Mouse (Mus musculus): ENCODE results near the gene Rps19.
A peak's percentile ranks its signal among the peaks of the same experiment; 100 is the strongest.
"Not testable (repeated sequence)": the region's sequence is repeated elsewhere in the genome, so short reads cannot be mapped to it uniquely, and the experiment has no call there.

Gene Rps19

DNA sequence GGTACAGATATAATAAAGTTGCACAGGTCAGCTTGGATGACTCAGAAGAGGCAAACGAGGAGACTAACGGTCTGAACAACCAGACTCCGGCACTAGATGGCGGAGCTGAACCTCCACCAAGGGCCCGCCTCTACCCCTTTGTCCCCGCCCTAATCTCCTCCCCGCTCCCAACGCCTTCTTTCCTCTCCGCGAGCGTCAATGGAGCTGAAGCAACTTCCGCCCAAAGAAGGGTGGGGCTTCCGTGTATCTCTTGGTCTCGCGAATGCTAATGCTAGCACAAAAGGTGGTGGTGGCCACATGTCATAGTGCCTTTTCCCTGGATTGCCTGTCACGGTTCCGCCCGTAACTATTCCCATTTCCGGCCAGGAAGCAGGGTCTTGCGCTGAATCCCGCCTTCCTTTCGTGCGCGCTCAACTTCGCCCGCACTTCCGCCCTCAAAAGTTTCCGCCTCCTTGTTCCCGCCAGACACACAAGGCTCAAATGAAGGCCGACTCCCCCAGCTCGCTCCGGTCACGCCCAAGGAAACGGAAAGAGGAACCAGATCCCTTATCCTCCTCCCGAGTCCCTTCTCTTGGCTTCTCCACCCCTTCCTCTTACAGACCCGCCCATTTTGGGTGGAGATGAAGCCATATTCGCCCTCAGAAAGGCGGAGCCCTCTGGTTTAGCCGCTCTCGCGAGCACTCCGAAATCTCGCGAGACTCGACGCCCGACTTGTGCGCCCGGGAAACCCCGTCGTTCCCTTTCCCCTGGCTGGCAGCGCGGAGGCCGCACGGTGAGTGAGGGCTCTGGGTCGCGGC is at the start of gene Rps19:
TSS of gene Rps19 (plus strand) at position 476 of the 797 bp plus-strand sequence.
- peak; percentile 98 to 99 for DNase-seq

DNA sequence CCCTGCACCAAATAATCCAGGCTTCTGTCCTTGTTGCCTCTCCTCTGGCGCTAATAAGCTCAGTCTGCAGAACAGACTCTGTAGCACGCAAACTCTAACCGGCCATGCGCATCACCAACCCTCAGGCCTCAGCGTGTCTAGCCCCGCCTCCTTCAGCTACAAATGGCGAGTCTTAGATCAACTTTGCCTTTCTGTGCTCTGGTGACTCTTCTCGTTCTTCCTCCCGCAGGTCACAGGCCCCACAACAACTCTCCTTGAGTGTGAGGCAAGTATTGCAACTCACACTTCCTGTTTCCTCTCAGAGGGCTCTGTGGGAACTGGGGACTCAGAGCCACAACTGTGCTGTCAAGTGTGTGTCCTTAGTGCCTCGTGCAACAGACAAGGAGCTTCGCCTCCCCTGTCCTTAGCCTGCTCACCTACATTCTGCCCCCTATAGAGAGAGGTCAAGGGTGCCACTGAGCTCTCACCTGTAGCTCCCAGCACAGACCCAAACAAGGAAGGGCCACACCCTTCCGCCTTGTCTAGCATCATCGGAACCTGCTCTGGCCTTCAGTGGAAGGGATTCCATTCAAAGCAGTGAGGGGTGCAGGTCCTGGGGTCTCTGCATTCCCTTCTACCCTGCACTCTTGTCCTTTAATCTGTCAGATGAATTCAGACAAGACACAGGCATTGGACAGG is 45.3 kb upstream of the Rps19 start:
- DNase-seq = peak; percentile 59 to 68

DNA sequence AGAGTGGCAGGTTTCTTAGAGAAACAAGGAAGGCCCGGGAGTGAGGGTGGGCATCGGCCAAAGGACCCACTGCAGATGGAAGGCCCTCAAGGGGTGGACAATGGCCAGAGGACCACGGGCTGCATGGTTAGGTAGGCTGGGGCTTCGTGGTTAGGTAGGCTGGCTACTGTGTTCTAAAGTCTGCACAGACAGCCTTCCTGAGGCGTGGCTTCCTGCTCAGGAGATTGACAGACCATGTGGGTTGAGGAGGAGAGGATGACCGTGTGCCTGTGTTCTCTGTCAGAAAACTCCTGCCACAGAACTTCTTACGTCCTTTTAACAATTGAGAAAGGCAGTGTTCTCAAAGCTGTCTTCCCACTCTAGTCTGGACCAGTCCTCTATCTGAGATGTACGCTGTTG is 44.8 kb upstream of the Rps19 start:
- DNase-seq = peak; percentile 22 to 24

DNA sequence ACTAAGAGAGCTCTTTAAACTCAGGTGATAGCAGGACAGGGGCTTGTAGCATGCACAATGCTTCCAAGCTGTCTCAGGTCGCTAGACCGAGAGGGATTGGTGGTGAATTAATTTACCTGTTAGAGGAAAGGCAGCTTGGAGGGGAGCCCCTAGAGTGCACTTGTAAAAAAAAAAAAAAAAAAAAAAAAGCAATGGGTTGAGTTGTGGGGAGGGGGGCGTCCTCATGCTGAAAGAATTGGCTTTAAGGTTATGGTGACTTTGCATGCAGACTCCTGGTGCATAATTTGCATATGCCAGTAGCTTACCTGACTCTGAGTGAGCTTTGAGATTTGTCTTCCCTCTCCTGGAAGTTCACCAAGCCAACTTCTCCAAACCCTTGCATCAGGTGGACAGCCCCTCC is 43.8 kb upstream of the Rps19 start:
- DNase-seq = no peak

DNA sequence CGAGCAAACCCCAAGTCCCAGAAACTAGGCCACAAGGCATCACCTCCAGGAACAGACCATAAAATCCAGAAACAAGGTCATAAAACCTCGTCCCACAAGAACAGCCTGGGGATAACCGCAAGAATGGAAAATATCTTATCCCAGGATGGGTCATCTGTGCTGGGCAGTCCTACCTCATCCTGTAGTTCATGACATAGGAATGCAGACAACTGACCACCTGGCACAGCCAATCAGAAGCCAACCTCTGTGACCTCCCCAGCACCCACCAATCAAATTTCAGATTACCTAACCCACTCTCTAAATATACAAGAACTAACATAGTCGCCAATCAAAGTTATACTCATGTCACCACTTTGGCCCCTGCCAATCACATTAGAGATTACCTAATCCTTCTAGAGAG is 43.2 kb upstream of the Rps19 start:
- no peak for DNase-seq

DNA sequence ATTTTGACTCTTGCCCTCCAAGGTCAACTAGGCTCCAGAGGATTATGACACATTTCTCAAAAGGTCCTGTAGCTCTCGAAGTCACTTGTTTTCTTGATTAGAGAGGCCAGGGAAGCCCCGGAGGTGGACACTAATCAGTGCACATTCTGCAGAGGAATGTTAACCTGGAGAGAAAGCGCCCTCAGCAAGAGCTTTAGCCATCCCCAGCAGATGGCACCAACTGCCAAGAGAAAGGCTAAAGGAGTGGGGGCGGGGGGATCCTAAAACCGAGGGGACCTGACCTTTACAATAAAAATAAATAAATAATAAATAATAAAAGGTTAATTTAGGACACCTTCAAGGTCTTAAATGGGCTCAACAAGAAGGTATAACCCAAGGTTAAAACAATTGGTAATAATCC is 40.0 kb upstream of the Rps19 start:
- no peak for DNase-seq

DNA sequence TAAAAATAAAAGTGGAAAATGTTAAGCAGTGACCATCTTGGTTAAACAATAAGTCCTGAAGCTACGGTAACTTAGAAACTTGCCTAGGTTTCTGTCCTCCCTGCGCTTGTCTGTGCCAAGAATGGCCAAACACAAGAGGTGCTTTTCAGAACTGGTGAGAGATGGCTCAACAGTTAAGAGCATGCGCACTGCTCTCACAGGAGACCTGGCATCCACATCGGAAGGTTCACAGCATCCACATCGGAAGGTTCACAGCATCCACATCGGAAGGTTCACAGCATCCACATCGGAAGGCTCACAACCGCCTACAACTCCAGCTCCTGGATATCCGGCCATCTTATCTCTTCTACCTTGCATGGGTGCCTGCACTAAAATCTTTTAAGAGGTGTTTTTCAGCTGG is 39.0 kb upstream of the Rps19 start:
- DNase-seq = no peak

DNA sequence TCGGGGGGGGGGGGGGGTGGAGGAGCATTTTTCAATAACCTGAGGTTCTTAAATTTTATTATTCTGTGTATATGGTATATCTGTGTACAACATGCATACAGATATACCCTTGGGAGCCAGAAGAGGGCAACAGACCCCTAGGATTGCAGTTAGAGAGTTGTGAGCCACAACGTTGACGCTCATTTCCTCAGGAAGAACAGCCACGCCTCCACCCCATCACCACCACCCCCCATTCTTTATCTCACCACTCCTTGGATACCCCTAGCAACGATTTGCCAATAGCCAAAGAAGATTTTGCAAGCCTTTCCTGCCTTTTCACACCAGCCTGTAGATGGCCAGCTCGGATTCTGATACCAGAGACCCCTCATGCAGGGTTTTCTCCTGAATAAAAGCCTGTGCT is 38.5 kb upstream of the Rps19 start:
- peak in 1 of 2 experiments; percentile 13 for DNase-seq

DNA sequence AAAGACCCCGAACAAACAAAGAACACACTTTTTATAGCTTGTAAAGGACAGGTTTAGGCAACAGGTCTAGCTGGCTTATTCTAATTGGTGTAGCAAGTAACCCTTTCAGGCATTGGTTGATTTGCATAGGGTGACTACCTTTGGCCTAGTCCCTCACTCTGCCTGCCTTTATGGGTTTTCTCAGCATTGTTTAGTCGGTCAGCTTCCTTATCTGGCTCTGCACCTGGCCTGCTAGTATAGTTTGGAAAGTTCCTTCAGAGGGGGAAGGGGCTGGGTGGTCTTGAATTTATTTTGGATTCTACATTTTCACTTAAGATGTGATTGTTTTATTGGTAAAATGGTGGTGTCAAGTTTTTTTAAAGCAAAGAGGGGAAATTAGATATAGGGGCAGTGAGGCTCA is 37.6 kb upstream of the Rps19 start:
- DNase-seq = not testable (repeated sequence)

DNA sequence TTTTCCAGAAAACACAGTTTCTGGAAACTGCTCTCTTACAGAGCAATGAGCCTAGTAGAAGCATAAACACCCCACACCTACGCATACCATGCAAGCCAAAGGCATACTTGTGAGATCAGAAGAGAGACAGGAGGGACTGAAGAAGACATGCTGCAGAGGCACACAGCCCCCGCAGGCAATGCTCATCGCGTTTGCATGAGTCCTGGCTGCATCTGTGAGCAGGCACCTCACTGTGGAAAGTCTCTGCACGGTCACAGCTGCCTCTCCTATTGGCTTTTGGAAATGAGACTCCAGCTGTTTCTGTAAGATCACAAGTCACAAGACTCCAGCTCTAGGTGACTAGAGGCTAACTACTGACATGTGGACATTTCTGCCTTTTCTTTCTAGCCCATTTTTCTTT is 34.0 kb upstream of the Rps19 start:
- no peak for DNase-seq

DNA sequence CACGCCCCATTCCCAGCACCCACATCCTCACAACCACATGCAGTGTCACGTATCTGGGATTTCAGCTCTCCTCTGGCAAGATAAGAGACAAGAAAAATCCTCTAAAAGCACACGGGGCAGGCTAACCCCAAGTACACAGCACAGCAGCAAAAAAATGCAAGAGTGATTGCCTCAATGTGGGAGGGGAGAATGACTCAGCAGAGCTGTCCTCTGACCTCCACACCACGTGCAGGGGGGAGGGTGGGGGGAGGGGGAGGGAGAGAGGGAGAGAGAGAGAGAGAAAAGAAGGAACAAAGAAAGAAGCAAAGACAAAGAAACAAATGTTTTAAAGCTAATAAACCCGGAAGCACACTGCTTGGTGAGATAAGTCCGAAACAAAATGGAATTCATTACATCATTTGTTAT is 33.3 kb upstream of the Rps19 start:
- no peak for DNase-seq

DNA sequence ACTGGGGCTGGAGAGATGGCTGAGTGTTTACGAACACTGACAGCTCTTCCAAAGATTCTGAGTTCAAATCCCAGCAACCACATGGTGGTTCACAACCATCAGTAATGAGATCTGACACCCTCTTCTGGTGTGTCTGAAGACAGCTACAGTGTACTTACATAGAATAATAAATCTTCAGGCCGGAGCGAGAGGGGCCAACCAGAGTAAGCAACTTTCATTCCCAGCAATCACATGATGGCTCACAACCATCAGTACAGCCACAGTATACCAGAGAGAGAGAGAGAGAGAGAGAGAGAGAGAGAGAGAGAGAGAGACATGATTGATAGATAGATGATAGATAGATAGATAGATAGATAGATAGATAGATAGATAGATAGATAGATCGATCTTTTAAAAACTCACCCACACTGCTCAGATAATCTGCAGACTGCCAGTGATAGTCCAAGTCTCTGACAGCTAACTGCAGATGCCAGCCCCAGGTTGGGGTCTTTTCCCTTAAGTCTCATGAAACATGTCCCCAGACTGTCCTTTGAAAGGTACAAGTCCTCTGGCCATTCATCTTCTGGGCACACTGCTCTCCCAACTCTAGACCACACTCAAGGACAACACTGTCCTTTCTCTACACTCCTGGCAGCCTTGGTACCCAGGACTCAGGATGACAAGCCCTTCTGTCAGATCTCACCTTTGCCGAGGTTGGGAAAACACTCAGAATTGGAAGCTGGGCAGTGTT is 32.4 kb upstream of the Rps19 start:
- no peak for DNase-seq

DNA sequence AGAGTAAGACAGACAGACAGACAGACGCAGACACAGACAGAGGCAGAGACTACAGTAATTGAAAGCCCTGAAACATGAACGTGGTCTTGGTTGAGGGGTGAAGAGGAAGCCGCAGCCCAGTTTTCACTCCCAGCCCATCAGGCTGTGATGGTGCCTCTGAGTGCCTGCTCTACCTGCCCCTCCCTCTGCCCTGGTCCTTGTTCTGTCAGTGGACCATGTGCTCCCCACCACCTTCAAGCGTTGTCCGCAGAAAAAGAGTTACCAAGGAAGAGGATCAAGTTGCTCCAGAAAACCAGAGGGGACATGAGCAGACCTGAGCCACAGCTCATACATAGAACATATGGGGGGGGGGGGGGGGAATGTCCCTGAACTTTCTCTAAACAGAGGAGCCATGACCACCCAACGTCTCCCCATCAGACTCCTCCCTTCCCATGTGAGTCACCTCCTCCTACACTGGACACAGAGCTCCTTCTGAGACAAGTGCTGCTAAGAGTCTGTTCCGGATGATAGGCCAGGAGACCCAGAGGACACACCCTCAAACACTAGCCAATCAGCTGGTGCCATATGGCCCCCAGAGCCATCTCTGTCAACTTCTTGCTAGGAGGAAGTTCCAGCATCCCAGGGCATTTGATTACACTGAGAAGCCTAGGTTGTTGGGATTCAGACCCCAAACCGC is 31.5 kb upstream of the Rps19 start:
- DNase-seq = no peak

DNA sequence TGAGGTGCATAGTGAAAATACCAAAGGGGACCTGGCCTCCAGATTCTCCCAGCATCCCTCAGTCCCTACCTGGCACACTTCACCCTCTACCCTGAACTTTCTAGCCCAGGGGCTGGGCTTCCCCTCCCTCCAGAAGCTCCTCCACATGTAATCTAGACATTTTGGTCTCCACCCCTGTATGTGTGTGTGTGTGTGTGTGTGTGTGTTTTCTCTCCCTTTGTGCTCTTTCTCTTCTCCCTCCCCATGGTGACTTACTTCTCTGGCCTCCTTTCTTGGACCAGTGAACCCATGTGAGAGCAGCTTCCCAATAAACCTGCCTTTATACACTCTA is 31.0 kb upstream of the Rps19 start:
- no peak for DNase-seq

DNA sequence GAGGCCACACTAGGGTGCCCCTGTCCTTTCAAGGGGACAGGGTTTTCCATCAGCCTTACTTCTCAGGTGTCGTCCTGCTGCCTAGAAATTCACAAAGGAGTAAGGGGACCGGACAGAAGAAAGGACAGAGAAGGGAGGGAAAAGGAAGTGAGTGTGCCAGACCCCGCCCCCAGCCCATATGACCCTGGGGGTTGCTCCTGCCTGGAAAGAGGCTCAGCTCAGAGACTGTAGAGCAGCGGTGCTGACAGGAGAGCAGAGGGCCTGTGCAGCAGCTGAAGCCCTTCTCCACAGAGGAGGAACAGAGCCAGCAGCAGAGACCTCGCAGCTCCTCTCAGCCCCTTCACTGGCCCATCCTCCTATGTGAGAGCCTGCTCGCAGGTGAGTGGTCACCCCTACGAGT is 30.5 kb upstream of the Rps19 start:
- DNase-seq = no peak

DNA sequence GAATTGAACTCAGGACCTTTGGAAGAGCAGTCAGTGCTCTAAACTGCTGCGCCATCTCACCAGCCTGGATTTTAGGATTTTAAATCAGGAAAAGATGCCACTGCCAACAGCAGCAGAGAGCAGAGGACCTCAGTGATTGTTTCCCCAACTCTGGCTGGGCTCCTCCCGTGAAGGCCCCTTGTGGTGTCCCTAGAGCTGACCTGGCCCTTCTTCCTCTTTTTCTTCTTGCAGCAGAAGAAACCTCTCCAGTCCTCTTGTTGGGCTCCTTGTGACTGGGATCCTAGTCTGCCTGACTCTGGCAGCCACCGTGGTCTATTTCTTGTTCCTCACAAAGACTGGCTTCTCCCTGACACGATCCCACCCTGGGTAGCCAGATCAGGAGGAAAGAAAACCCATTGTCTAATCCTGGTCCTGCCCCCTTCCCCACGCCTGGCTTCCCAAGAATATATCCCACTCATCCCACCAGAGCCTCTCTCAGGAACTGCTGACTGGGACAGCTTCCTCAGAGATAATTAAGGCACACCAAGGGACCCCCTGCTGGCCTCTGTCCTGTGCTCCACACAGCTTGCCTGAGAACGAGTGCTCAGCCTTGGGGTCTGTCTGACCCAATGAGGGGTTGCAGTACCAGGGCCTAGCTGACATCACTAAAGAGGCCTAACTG is 27.6 kb upstream of the Rps19 start:
- no peak for DNase-seq

DNA sequence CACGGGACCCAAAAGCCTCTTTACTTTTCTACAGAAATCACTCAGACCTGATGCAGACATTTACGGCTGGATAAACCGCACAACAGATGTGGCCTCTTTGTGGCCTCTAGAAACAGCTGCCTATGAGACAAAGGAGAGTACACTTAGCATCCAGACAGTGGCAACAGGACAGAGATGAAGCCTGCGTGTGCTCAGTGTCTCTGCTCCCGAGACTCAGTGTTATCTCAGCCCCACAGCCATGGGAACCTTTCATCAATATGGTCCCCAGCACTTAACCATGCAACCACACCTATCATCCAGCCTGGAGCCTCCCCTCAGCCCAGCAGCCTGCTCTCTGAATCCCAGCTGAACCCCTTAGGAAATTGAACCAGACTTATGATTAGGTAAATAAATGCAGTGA is 24.9 kb upstream of the Rps19 start:
- DNase-seq = no peak

DNA sequence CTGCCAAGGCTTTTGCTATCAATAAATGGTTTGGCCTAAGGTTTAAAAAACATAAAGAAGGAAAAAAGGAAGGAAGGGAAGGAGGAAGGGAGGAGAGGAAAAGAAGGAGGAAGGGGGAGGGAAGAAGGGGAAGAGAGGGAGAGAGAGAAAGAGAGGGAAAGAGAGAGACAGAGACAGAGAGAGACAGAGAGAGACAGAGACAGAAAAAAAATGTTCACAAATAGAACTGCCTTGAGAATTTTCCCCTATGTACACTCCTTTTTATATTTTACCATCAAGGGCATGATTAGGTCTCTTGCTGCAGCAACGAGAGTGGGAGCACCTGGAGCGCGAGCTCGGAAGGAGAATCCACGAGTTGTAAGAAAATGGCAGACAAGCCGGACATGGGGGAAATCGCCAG is 22.3 kb upstream of the Rps19 start, which contains the start of gene Gm9844:
TSS of gene Gm9844 (plus strand) at position 301 of the 400 bp plus-strand sequence.
- no peak for DNase-seq

DNA sequence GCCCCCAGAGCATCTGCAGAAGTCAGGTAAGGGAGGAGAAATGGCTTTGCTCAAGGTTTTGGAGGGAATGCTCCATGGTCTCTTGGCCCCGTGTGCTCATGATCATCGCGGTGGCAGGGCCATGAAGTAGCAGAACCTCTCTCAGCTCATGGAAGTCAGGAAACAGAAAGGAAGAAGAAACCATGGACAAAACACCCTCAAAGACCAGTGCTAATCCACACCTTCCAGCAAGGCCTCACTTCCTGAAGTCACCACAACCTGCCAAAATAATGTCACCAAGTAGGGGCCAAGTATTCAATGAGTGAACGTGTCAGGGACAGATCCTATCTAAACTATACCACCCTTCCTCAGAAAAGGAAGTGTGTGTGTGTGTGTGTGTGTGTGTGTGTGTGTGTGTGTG is 21.3 kb upstream of the Rps19 start:
- DNase-seq = no peak

DNA sequence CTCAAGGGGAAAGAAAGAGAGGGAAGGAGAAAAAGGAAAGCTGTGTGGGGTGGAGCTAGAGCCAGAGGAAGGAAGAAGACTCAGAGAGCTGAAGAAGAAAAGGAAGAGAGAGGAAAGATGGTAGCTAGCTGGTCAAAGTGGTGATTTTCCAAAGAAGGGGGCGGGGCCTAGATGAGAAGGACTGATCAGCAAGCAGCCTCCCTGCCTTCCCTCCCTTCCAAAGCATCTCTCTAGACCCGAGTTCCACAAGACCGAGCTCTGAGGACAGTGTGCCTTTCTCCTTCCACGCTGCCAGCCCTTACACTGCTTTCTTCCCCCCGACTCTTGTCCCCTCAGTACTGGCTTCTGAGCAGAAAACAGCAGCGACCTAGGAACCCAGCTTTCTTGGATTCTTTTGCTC is 20.0 kb upstream of the Rps19 start:
- DNase-seq = no peak

DNA sequence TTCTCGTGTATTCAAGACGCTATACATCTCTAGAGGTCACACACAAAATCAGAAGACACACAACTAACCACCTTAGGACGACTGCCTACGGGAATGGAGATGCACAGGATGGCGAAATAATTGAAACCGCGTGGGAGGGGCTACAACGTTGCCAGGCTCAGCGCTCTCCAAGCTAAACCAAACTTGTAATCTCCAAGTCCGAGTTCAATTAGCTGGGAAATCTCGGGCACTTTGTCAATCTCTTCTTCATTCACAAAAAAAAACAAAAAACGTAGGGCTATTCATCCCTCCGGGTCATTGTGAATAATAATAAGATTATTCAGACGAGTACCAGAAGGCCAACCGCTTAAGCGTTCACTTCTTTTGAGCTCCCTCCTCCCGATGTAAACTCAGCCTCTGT is 15.1 kb upstream of the Rps19 start:
- no peak for DNase-seq

DNA sequence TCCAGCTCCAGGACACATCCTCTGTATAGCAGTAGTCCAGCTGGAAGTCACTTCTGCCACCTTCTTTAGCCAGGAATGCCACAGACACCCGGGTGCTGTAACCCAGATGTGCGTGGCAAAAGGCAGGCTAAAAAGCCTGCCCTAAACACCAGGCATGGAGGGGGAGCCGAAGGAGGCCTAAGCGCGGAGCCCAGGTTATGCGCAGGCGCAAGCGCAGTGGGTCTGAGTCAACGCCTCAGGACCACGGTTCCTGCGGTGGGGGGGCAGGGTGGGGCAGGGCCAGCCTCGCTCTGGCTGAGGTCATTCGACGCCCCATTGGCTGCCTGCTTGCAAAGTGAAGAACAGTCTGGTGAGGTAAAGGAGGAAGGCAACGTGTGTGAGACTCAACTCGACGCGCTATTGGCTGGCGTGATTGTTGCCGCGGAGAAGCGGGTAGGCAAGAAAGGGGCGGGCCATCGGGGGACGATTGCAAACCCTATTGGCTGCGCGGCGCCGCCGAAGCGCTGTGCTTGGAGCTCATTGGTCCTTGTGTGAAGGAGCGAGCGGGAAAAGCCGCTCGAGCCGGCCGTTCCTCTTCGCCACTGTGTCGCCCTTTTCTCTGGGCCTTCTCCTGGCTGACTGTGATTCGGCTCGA is 14.5 kb upstream of the Rps19 start, which contains the start of the genes Lypd4 and Dmrtc2:
TSS of gene Lypd4 (minus strand) at position 410 of the 634 bp plus-strand sequence.
TSS of gene Dmrtc2 (plus strand) at position 526 of the 634 bp plus-strand sequence.
- no peak for DNase-seq
